In the genomic region with DNA sequence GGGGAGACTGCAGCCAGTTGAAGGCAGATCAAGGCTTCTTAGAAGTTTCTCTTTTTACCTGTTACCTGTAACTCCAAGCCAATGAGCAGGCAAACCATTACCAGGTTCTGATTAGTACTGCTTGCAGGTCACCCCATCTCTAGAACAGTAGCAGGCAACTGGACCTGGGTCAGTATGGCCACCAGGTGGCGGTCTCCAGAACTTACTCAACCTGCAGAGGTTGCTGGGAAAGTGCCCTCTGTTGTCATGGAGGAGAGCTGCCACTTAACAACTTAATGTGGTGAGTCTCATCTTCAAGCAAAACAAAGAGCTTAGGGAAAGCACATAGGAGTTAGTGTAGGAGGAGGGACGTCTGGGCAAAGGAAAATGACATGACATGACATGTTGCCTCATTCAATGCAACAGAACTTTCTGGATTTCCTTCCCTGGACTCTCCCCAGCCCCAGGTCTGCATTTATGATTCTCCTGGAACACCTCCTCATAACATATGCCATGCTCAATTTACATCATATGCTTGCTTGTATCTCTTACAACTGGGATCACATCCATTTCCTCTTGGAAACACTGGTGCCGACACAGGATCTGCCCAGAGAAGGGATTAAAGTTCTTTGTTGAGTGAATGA, we compare ENCODE assay signal across 9 mouse cellular contexts.
DNase-seq lines count a peak whose midpoint lies in the region; ATAC-seq and TF ChIP-seq lines count a peak whose summit lies in the region.
"Had no signal": no experiment of that assay in that cellular context is flagged by ENCODE, and none has a peak within 500 bp of the region (broad histone marks: within the 10 kb centered on the region; RNA-seq: fewer than 3 reads in every experiment).

No protein-coding gene starts in this region.

- no peak overlapping the region for H3K4me2 ChIP-seq in kidney, embryonic 15.5 days
- H3K4me2 ChIP-seq: neural tube, embryonic 13.5 days had no signal

- no peaks in the 10 kb centered on the region for H3K36me3 ChIP-seq in kidney, embryonic 15.5 days
- no peaks in the 10 kb centered on the region for H3K36me3 ChIP-seq in MEL (ENCODE audit: control insufficient read depth in 1 of 2, insufficient read depth in 2 of 2, low read length in 2 of 2)
- H3K36me3 ChIP-seq: neural tube, embryonic 13.5 days had no signal

- TF ChIP-seq POLR2A in MEL (IDR thresholded peaks at IDR 0.05; ENCODE audit: control insufficient read depth in 1 of 2, insufficient read depth in 1 of 2, low read depth in 1 of 2, low read length in 2 of 2, poor library complexity in 1 of 2): no peak

- no peaks in the 10 kb centered on the region for H3K9me3 ChIP-seq in kidney, embryonic 15.5 days (replicated peaks)
- H3K9me3 ChIP-seq in MEL (replicated peaks; ENCODE audit: insufficient read depth, low read length): no peaks in the 10 kb centered on the region
- H3K9me3 ChIP-seq: neural tube, embryonic 13.5 days had no signal

- H3K27me3 ChIP-seq in kidney, embryonic 15.5 days: no peaks in the 10 kb centered on the region
- no peaks in the 10 kb centered on the region for H3K27me3 ChIP-seq in MEL (ENCODE audit: control insufficient read depth in 1 of 2, insufficient read depth in 2 of 2, low read length in 2 of 2)
- H3K27me3 ChIP-seq: neural tube, embryonic 13.5 days had no signal

- no peak overlapping the region for H3K27ac ChIP-seq in kidney, embryonic 15.5 days
- H3K27ac ChIP-seq in MEL (ENCODE audit: control insufficient read depth, low read depth, low read length): no peak overlapping the region
- no peak overlapping the region for H3K27ac ChIP-seq in layer of hippocampus, adult 2 months
- H3K27ac ChIP-seq: neural tube, embryonic 13.5 days had no signal

- H3K4me3 ChIP-seq in kidney, embryonic 15.5 days (replicated peaks): no peak overlapping the region
- no peak overlapping the region for H3K4me3 ChIP-seq in MEL (ENCODE audit: control insufficient read depth in 1 of 2, insufficient read depth in 1 of 2, low read depth in 2 of 2, low read length in 2 of 2)
- no peak overlapping the region for H3K4me3 ChIP-seq in layer of hippocampus, adult 2 months
- H3K4me3 ChIP-seq: neural tube, embryonic 13.5 days had no signal

- no peak for ATAC-seq in kidney, embryonic 15.5 days (replicated peaks; ENCODE audit: low FRiP score)
- ATAC-seq in inflammation-experienced regulatory T-cells, adult 6 months: no peak

- 56% methylated on average over 3 of the region's 3 CpGs for WGBS in kidney, embryonic 15.5 days

- H3K79me2 ChIP-seq in MEL (ENCODE audit: control insufficient read depth, insufficient read depth, low read length, poor library complexity): no peaks in the 10 kb centered on the region

- no peak for TF ChIP-seq EP300 in MEL (IDR thresholded peaks at IDR 0.05; ENCODE audit: low read depth in 1 of 2, low read length in 2 of 2)

- DNase-seq in kidney, adult 11 months: peak; percentile 70
- DNase-seq in MEL (ENCODE audit: low read depth, low spot score): peak; percentile 1
- DNase-seq in cerebellum, adult 18-20 months: peak; percentile 58 to 64
- peak; percentile 68 for DNase-seq in gastrocnemius, postnatal 10 days
- peak in 1 of 2 experiments; percentile 26 for DNase-seq in layer of hippocampus, adult 2 months (ENCODE audit: low spot score in 2 of 2)
- peak; percentile 47 for DNase-seq in ovary, postnatal 14 days (ENCODE audit: low spot score)

- TF ChIP-seq CTCF in MEL (IDR thresholded peaks at IDR 0.05 in 2 of 3, conservative IDR thresholded peaks at IDR 0.05 in 1 of 3; ENCODE audit: control insufficient read depth in 1 of 3, insufficient read depth in 1 of 3, low read depth in 2 of 3, low read length in 3 of 3, poor library complexity in 1 of 3, severe bottlenecking in 1 of 3): peak in 2 of 3 experiments; percentile 13 to 28; a peak in 2 of 6 replicates
- peak; percentile 76 for TF ChIP-seq CTCF in layer of hippocampus, adult 2 months (conservative IDR thresholded peaks at IDR 0.05)

- H3K9ac ChIP-seq in kidney, embryonic 15.5 days: no peak overlapping the region
- H3K9ac ChIP-seq in MEL (ENCODE audit: control insufficient read depth, low read depth, low read length, poor library complexity, severe bottlenecking): no peak overlapping the region
- H3K9ac ChIP-seq: neural tube, embryonic 13.5 days had no signal

- TF ChIP-seq RAD21 in MEL (IDR thresholded peaks at IDR 0.05; ENCODE audit: low read depth, low read length): no peak

- peaks cover 19% of the 10 kb centered on the region for H3K4me1 ChIP-seq in kidney, embryonic 15.5 days
- no peaks in the 10 kb centered on the region for H3K4me1 ChIP-seq in MEL (ENCODE audit: control insufficient read depth in 1 of 2, insufficient read depth in 2 of 2, low read length in 2 of 2)
- H3K4me1 ChIP-seq: neural tube, embryonic 13.5 days had no signal

TF ChIP-seq in MEL, 35 proteins besides CTCF, POLR2A, EP300 and RAD21:
- TF ChIP-seq MXI1 (IDR thresholded peaks at IDR 0.05; ENCODE audit: low read depth, low read length) (no peak), TCF12 (IDR thresholded peaks at IDR 0.05; ENCODE audit: low read depth, low read length) (no peak), SIN3A (IDR thresholded peaks at IDR 0.05; ENCODE audit: low read length) (no peak), ZNF384 (IDR thresholded peaks at IDR 0.05; ENCODE audit: low read depth, low read length) (no peak), CHD1 (IDR thresholded peaks at IDR 0.05; ENCODE audit: low read depth, low read length) (no peak), E2F4 (IDR thresholded peaks at IDR 0.05; ENCODE audit: borderline replicate concordance, low read depth, low read length) (no peak), CHD2 (IDR thresholded peaks at IDR 0.05; ENCODE audit: low read length) (no peak)
